Comparison of ENCODE assay signal across 8 mouse cellular contexts in genomic region chr15:80263610-80264575, GRCm38 (mm10). TPM values are rescaled to one million over a fixed set of nuclear protein-coding genes. Genes with fewer than 3 reads are reported as not detected.
DNase-seq lines count a peak whose midpoint lies in the region; ATAC-seq and TF ChIP-seq lines count a peak whose summit lies in the region.

TSS of gene Rps19bp1 (minus strand) at chr15:80264315.

- no peak; a peak in 1 of 4 replicates for TF ChIP-seq EP300 in MEL (IDR thresholded peaks at IDR 0.05; ENCODE audit: low read depth in 1 of 2, low read length in 2 of 2)

- DNase-seq in MEL (ENCODE audit: low read depth, low spot score): peak; percentile 98
- DNase-seq in cerebellum, adult 18-20 months: peak; percentile 83 to 86
- DNase-seq in forebrain, postnatal 0 days: peak; percentile 95
- peak; percentile 92 for DNase-seq in heart, postnatal 4 days
- DNase-seq in layer of hippocampus, adult 8-10 months (ENCODE audit: low spot score in 2 of 2): peak; percentile 78 to 87
- peak; percentile 42 for DNase-seq in ovary, postnatal 10 days (ENCODE audit: low spot score)
- peak; percentile 83 to 89 for DNase-seq in thymus, postnatal 10 days (ENCODE audit: low spot score in 2 of 2)

- H3K9me3 ChIP-seq in MEL (replicated peaks; ENCODE audit: insufficient read depth, low read length): no peaks in the 10 kb centered on the region
- H3K9me3 ChIP-seq in forebrain, postnatal 0 days (ENCODE audit: low read length): no peaks in the 10 kb centered on the region
- no peaks in the 10 kb centered on the region for H3K9me3 ChIP-seq in lung, embryonic 16.5 days (ENCODE audit: control insufficient read depth, low read length)

- peak within 1 kb of the TSS; percentile 79 for H3K4me2 ChIP-seq in forebrain, postnatal 0 days (ENCODE audit: low read depth)
- H3K4me2 ChIP-seq in lung, embryonic 16.5 days (ENCODE audit: low read depth, low read length): peak within 1 kb of the TSS; percentile 92

- H3K27ac ChIP-seq in MEL (ENCODE audit: control insufficient read depth, low read depth, low read length): peak within 1 kb of the TSS; percentile 7
- H3K27ac ChIP-seq in forebrain, postnatal 0 days (ENCODE audit: low read depth, low read length): peak within 1 kb of the TSS; percentile 54; the same call in 1 of the 2 replicates
- H3K27ac ChIP-seq in lung, embryonic 16.5 days (ENCODE audit: low read length): peak within 1 kb of the TSS; percentile 63

- peak; percentile 85 to 89 for TF ChIP-seq POLR2A in MEL (IDR thresholded peaks at IDR 0.05; ENCODE audit: control insufficient read depth in 1 of 2, insufficient read depth in 1 of 2, low read depth in 1 of 2, low read length in 2 of 2, poor library complexity in 1 of 2)

- no peaks in the 10 kb centered on the region for H3K27me3 ChIP-seq in MEL (ENCODE audit: control insufficient read depth in 1 of 2, insufficient read depth in 2 of 2, low read length in 2 of 2)
- no peaks in the 10 kb centered on the region for H3K27me3 ChIP-seq in forebrain, postnatal 0 days (ENCODE audit: insufficient read depth, low read length)
- H3K27me3 ChIP-seq in lung, embryonic 16.5 days (ENCODE audit: control insufficient read depth, insufficient read depth, low read depth, low read length): no peaks in the 10 kb centered on the region

- no peak for TF ChIP-seq RAD21 in MEL (IDR thresholded peaks at IDR 0.05; ENCODE audit: low read depth, low read length)

- H3K79me2 ChIP-seq in MEL (ENCODE audit: control insufficient read depth, insufficient read depth, low read length, poor library complexity): peaks cover 14% of the 10 kb centered on the region

- peak within 1 kb of the TSS; percentile 89 to 96 for H3K4me3 ChIP-seq in MEL (ENCODE audit: control insufficient read depth in 1 of 2, insufficient read depth in 1 of 2, low read depth in 2 of 2, low read length in 2 of 2)
- H3K4me3 ChIP-seq in forebrain, postnatal 0 days (ENCODE audit: low read depth, low read length): peak within 1 kb of the TSS; percentile 80
- H3K4me3 ChIP-seq in lung, embryonic 16.5 days (ENCODE audit: low read length): peak within 1 kb of the TSS; percentile 92

- 0 out of 6 replicates have a peak, but pooled peaks of 1 of the 3 experiments have one; percentile 0 for TF ChIP-seq CTCF in MEL (IDR thresholded peaks at IDR 0.05 in 2 of 3, conservative IDR thresholded peaks at IDR 0.05 in 1 of 3; ENCODE audit: control insufficient read depth in 1 of 3, insufficient read depth in 1 of 3, low read depth in 2 of 3, low read length in 3 of 3, poor library complexity in 1 of 3, severe bottlenecking in 1 of 3)
- no peak for TF ChIP-seq CTCF in forebrain, postnatal 0 days (IDR thresholded peaks at IDR 0.05; ENCODE audit: low read depth)

- H3K36me3 ChIP-seq in MEL (ENCODE audit: control insufficient read depth in 1 of 2, insufficient read depth in 2 of 2, low read length in 2 of 2): no peaks in the 10 kb centered on the region; a peak in 1 of 4 replicates
- H3K36me3 ChIP-seq in forebrain, postnatal 0 days (ENCODE audit: insufficient read depth): peaks cover 19% of the 10 kb centered on the region
- peaks cover 4% of the 10 kb centered on the region for H3K36me3 ChIP-seq in lung, embryonic 16.5 days (ENCODE audit: control insufficient read depth, insufficient read depth, low read length)

- H3K9ac ChIP-seq in MEL (ENCODE audit: control insufficient read depth, low read depth, low read length, poor library complexity, severe bottlenecking): peak within 1 kb of the TSS; percentile 98
- H3K9ac ChIP-seq in forebrain, postnatal 0 days: peak within 1 kb of the TSS; percentile 77
- peak within 1 kb of the TSS; percentile 90 for H3K9ac ChIP-seq in lung, embryonic 16.5 days (ENCODE audit: low read length)

- ATAC-seq in forebrain, postnatal 0 days: peak; percentile 95
- peak; percentile 94 for ATAC-seq in lung, embryonic 16.5 days (ENCODE audit: low read depth)

- no peaks in the 10 kb centered on the region; a peak in 1 of 4 replicates for H3K4me1 ChIP-seq in MEL (ENCODE audit: control insufficient read depth in 1 of 2, insufficient read depth in 2 of 2, low read length in 2 of 2)
- H3K4me1 ChIP-seq in forebrain, postnatal 0 days (ENCODE audit: insufficient read depth): peaks cover 9% of the 10 kb centered on the region; the same call in 1 of the 2 replicates
- peaks cover 10% of the 10 kb centered on the region for H3K4me1 ChIP-seq in lung, embryonic 16.5 days (replicated peaks; ENCODE audit: control insufficient read depth, insufficient read depth, low read length)

- WGBS in forebrain, postnatal 0 days: 2% methylated on average over 66 of the region's 66 CpGs
- under 1% methylated on average over 66 of the region's 66 CpGs for WGBS in lung, embryonic 16.5 days

TF ChIP-seq in MEL, 35 proteins besides CTCF, POLR2A, EP300 and RAD21:
- TF ChIP-seq E2F4 (IDR thresholded peaks at IDR 0.05; ENCODE audit: borderline replicate concordance, low read depth, low read length) (no peak), NELFE (IDR thresholded peaks at IDR 0.05; ENCODE audit: low read depth, low read length) (peak; percentile 89), ZC3H11A (IDR thresholded peaks at IDR 0.05; ENCODE audit: low read depth, low read length) (no peak), POLR2AphosphoS5 (IDR thresholded peaks at IDR 0.05; ENCODE audit: borderline replicate concordance, low read depth, low read length) (no peak), GATA1 (IDR thresholded peaks at IDR 0.05; ENCODE audit: low read depth, low read length) (no peak), USF1 (IDR thresholded peaks at IDR 0.05; ENCODE audit: low read depth, low read length) (peak; percentile 63), ZNF384 (IDR thresholded peaks at IDR 0.05; ENCODE audit: low read depth, low read length) (0 out of 2 replicates have a peak, but pooled peaks have one; percentile 21), MAZ (IDR thresholded peaks at IDR 0.05; ENCODE audit: low read depth, low read length) (peak; percentile 76; the same call in 1 of the 2 replicates), JUND (IDR thresholded peaks at IDR 0.05; ENCODE audit: low read depth, low read length) (no peak), HCFC1 (IDR thresholded peaks at IDR 0.05; ENCODE audit: low read depth, low read length) (peak; percentile 98), ELF1 (IDR thresholded peaks at IDR 0.05; ENCODE audit: low read depth, low read length) (peak; percentile 94), MAX (IDR thresholded peaks at IDR 0.05; ENCODE audit: low read length) (peak; percentile 77), SMC3 (IDR thresholded peaks at IDR 0.05; ENCODE audit: low read depth, low read length) (peak; percentile 6; the same call in 1 of the 2 replicates), SIN3A (IDR thresholded peaks at IDR 0.05; ENCODE audit: low read length) (peak; percentile 98), MEF2A (IDR thresholded peaks at IDR 0.05; ENCODE audit: extremely low read depth, insufficient replicate concordance, low read depth, low read length, poor library complexity, severe bottlenecking) (peak; percentile 62; the same call in 1 of the 2 replicates), KAT2A (conservative IDR thresholded peaks at IDR 0.05; ENCODE audit: low read depth, low read length) (peak; percentile 76; the same call in 1 of the 2 replicates), TAL1 (IDR thresholded peaks at IDR 0.05; ENCODE audit: low read length) (no peak), UBTF (IDR thresholded peaks at IDR 0.05; ENCODE audit: borderline replicate concordance, insufficient read depth, low read depth, low read length) (0 out of 2 replicates have a peak, but pooled peaks have one; percentile 57), ZKSCAN1 (IDR thresholded peaks at IDR 0.05; ENCODE audit: low read depth, low read length) (no peak), BHLHE40 (IDR thresholded peaks at IDR 0.05; ENCODE audit: borderline replicate concordance, low read depth, low read length) (no peak), ZMIZ1 (IDR thresholded peaks at IDR 0.05; ENCODE audit: low read depth, low read length) (peak; percentile 86), TBP (IDR thresholded peaks at IDR 0.05; ENCODE audit: low read depth, low read length) (peak; percentile 89), MYC (IDR thresholded peaks at IDR 0.05; ENCODE audit: low read depth, low read length) (peak; percentile 60; the same call in 1 of the 2 replicates), CHD2 (IDR thresholded peaks at IDR 0.05; ENCODE audit: low read length) (no peak), TCF12 (IDR thresholded peaks at IDR 0.05; ENCODE audit: low read depth, low read length) (peak; percentile 86), RCOR1 (IDR thresholded peaks at IDR 0.05; ENCODE audit: low read depth, low read length) (peak; percentile 56), GABPA (IDR thresholded peaks at IDR 0.05; ENCODE audit: low read depth, low read length) (no peak; the same call in 1 of the 2 replicates), CHD1 (IDR thresholded peaks at IDR 0.05; ENCODE audit: low read depth, low read length) (no peak), MXI1 (IDR thresholded peaks at IDR 0.05; ENCODE audit: low read depth, low read length) (peak; percentile 97), ETS1 (IDR thresholded peaks at IDR 0.05; ENCODE audit: low read depth, low read length) (peak; percentile 66), USF2 (IDR thresholded peaks at IDR 0.05; ENCODE audit: borderline replicate concordance in 1 of 2, insufficient read depth in 1 of 2, low read depth in 1 of 2, low read length in 2 of 2) (no peak), NRF1 (IDR thresholded peaks at IDR 0.05; ENCODE audit: insufficient read depth, low read depth, low read length, poor library complexity, severe bottlenecking) (peak; percentile 62), POLR2AphosphoS2 (IDR thresholded peaks at IDR 0.05; ENCODE audit: low read length) (peak; percentile 80), MAFK (IDR thresholded peaks at IDR 0.05; ENCODE audit: borderline replicate concordance, low read depth, low read length) (no peak), MYB (IDR thresholded peaks at IDR 0.05; ENCODE audit: low read depth, low read length) (no peak)

RNA-seq across cellular contexts. Expression of gene Rps19bp1, which starts in this region (rescaled TPM):
- total RNA-seq in MEL (2012; rRNA removed): 59.7 and 78.9 TPM in 2 replicates
- 100 to 1,000 TPM in 1 of 2 experiments, not detected in 1; 155 TPM for polyA plus RNA-seq in MEL (2012; ENCODE audit: insufficient read depth in 1 of 2, insufficient read length in 2 of 2, low read depth in 1 of 2, low replicate concordance in 2 of 2, missing spikeins in 1 of 2)
- total RNA-seq in forebrain, postnatal 0 days (2014; rRNA removed): 38.7 and 56.6 TPM in 2 replicates
- polyA plus RNA-seq in forebrain, postnatal 0 days (2015; fragmentation: Nextera tagmentation; extraction: Ambion mirVana): 84.7 and 98.9 TPM in 2 replicates
- 10 to 100 TPM; 26.1 to 27.2 TPM for total RNA-seq in heart, postnatal 4 days (2021)
- 10 to 100 TPM; 29.9 to 41.0 (median 34.0) TPM for total RNA-seq in layer of hippocampus, adult 8-10 months (2022)
- polyA plus RNA-seq in lung, embryonic 16.5 days (2015; fragmentation: Nextera tagmentation; extraction: Ambion mirVana): 40.3 and 44.2 TPM in 2 replicates

Comparison
In these comparisons a context has a peak if more than half of its experiments do, and no peak if none do; other contexts are left out.
1. Peak in every context shown above with its lines: DNase-seq, ATAC-seq, H3K4me3 ChIP-seq and H3K27ac ChIP-seq.
2. DNase-seq: peak in every context shown above with its lines; median percentile 98 in MEL; 95 in forebrain, postnatal 0 days; 92 in heart, postnatal 4 days; 86 in thymus, postnatal 10 days; 84 in cerebellum, adult 18-20 months; 82 in layer of hippocampus, adult 8-10 months; 42 in ovary, postnatal 10 days.
3. H3K27ac ChIP-seq: peak in every context shown above with its lines; median percentile 63 in lung, embryonic 16.5 days; 54 in forebrain, postnatal 0 days; 7 in MEL.